Mouse (Mus musculus) liver, postnatal 0 days (tissue): Measurements from ENCODE around the gene Sez6l.

ENCODE experiments used
- CTCF ChIP-seq: sonication (generic); IDR thresholded peaks from 2 replicates; pipeline ENCODE4 v1.5.1; 2016; ENCODE audit warnings: antibody characterized with exemption, low read depth
- EP300 ChIP-seq: IDR thresholded peaks from 2 replicates; pipeline ENCODE4 v1.6.1; 2016; ENCODE audit warnings: antibody characterized with exemption, low read depth, mild to moderate bottlenecking

GRCm38 (mm10) chr5:112535868-112536267, 41.1 kb downstream of the Sez6l start:
- TF ChIP-seq EP300 = no peak
- no peak for TF ChIP-seq CTCF
